Mouse (Mus musculus) G1E-ER4 (cell line): Measurements from ENCODE around the gene Trim50. TPM values are rescaled to one million over a fixed set of nuclear protein-coding genes. Genes with fewer than 3 reads are reported as not detected.

Experiments
- GATA1 ChIP-seq: IDR thresholded peaks from one replicate; pipeline ENCODE4 v1.8.0; 2012; ENCODE audit warnings: low read length, inconsistent platforms
- polyA plus RNA-seq: library from polyadenylated mRNA; stranded (reverse); fragments of >175 nt; gene quantifications from 2 replicates; pipeline ENCODE4 v1.2.3, GENCODE M21; 2012

The Trim50 gene
- polyA plus RNA-seq, 1 experiment: not detected

DNA sequence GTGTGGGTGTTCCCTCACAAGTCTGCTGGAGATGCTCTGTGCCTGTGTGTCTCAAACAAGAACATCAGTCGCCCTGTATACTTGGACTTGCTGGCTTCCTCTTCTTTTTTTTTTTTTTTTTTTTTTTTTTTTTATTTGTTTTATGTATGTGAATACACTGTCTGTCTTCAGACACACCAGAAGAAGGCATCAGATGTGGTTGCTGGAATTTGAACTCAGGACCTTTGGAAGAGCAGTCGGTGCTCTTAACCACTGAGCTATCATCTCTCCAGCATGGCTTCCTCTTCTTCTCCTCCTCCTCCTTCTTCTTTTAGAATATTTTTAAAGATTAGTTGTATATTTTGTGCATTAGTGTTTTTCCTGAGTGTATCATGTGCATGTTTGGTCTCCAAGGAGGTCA is 4.5 kb downstream of the Trim50 start:
- TF ChIP-seq GATA1: no peak

DNA sequence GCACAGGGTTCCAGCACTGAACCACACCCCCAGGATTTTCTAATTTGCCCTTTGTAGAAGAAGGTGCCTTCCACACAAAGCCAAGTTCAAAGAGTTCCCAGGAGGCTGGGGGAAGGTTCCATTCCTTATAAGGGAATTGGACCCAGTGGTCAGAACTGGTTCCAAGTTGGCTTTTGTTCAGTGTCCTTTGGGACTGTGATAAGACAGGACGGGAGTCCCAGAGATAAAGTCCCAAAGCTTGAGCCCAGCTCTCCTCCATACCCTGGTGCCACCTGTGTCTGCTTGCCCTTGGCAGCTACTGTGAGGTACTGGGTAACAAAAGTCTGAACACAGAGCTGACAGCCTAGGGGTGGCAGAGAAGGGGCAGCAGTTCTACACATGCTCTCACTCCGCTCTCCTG is 6.7 kb downstream of the Trim50 start:
- TF ChIP-seq GATA1: no peak

DNA sequence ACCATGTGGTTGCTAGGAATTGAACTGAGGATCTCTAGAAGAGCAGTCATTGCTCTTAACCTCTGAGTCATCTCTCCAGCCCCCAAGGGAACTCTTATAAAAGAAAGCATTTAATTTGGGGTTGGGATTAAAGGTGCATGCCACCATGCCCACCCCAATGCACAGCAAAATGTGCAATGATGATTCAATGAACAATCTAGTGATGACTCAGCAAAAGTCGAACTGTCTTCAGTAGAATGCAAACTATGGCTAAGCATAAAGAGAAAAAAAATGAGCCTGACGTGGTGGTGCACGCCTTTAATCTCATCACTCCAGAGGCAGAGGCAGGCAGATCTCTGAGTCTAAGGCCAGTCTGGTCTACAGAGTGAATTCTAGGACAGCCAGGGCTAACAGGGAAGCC is 9.5 kb downstream of the Trim50 start:
- no peak for TF ChIP-seq GATA1

DNA sequence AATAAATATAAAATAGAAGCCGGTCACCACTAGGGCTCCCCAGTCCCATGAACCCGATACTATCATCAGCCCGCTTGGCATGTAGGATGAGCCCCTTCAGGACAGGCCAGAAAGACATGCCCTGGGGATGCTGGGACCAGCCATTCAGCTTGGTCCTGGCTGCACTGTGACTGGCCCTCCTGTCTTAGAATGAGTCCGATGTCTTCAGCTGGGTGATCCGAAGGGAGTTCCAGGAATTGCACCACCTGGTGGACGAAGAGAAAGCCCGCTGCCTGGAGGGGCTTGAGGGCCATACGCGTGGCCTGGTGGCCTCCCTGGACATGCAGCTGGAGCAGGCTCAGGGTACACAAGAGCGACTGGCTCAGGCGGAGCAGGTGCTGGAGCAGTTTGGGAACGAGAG is 10.4 kb downstream of the Trim50 start:
- TF ChIP-seq GATA1: no peak

DNA sequence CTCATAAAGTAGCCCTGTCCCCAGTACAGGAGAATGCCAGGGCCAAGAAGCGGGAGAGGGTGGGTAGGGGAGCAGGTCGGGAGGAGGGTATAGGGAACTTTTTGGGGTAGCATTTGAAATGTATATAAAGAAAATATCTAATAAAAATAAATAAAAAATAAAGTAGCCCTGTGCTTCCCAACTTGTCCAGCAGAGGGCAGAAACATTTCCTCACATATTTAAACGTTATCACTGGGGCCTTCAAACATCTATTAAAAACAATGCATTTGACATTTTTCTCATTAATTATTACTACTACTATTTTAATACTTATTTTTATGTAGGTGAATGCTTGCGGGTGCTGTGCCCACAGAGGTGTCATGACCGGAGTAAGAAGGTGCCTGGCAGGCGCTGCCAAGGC is 14.7 kb downstream of the Trim50 start:
- no peak for TF ChIP-seq GATA1

DNA sequence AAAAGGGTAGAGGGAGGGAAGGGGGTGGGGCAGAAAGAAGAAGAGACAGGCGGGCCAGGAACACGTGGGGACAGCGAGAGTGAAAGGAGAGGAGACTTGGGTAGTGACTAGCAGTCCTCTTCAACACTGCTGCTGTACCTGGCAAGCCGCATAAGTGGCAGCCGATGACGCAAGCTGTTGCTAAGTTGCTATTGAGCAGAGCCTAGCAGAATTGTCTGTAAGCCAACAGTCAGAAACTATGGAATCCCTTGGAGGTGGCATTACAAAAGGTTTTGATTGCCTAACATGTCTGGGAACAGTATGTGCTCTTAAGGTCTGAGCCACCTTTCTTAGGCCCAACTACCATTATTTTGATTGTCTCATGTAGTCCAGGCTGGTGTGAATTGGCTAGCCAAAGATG is 15.2 kb downstream of the Trim50 start:
- no peak for TF ChIP-seq GATA1

DNA sequence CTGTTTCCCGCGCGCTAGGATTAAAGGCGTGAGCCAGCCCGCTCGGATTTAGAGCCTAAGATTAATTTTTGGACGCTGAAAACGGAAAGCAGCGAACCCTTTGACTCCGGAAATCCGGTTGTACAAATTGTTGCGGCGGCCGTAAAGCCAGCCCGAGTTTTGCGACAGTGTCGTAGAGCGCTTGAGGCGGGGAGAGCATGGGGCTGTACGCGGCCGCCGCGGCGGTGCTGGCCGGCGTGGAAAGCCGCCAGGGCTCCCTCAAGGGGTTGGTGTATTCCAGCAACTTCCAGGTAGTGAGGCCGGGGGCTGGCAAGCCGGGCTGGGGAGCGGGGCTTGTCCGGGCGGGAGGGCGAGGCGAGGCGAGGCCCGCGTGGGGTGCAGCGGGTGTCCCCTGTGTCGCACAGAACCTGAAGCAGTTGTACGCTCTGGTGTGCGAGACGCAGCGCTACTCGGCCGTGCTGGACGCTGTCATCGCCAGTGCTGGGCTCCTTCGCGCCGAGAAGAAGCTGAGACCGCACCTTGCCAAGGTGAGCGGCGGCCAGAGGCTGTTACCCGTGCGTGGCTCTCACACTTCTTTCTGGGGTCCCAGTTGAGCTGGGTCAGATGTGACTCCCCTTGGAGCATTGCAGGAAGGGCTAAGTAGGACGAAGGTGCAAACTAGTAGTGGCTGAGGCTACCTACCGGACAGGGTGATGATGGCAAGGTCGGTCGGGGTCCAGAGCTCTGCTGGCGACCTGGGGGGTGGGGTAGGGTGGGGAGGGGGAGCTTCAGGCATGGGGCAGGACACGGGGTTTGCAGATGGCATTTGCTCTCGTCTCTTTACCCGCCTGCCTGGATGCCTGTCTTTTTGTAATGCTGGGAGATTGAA is 16.9 kb downstream of the Trim50 start, which contains the start of gene Nsun5:
TSS of gene Nsun5 (plus strand) at position 167 of the 868 bp plus-strand sequence.
- TF ChIP-seq GATA1: no peak

DNA sequence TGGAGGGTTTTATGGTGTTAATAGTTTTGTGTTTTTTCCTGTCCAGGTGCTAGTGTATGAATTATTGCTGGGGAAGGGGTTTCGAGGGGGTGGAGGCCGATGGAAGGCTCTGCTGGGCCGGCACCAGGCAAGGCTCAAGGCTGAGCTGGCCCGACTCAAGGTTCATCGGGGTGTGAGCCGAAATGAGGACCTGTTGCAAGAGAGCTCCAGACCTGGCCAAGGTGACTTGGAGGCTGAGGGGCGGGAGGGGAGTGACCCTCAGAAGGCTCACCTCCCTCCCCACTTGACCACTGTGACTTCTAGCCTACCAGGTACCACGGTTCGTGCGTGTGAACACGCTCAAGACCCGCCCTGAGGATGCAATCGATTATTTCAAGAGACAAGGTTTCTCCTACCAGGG is 18.1 kb downstream of the Trim50 start:
- TF ChIP-seq GATA1: no peak

DNA sequence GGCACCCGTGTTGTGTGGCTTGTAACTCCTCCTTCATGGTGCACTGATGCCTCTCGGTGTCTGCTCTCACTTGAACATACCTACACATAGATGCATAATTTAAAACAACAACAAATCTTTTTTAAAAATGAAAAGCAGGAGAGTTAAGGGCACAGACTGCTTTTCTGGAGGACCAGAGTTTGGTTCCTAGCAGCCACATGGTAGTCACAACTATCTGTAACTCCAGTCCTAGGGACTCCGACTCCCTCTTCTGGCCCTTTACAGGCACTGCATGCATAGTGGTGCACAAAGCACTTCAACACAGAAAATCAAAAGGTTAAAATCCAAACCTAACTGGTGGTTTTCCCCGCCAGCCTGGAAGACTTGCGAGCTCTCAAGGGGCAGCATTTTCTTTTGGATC is 20.5 kb downstream of the Trim50 start:
- TF ChIP-seq GATA1: no peak

DNA sequence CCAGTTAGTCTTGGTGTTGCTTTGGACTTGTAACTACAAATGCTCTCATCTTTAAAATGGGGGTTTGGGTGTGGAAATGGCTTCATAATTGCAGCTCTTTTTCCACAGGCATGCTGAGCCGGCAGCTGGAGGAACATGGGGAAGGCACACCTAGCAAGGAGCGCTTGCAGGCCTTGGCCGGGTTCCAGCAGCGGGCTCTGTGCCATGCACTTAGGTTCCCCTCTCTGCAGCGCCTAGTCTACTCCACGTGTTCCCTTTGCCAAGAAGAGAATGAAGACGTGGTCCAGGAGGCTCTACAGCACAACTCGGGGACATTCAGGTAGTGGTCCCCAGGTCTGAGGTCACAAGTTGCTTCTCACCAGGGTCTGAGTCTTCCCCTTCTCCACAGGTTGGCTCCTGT is 22.1 kb downstream of the Trim50 start:
- TF ChIP-seq GATA1: no peak

DNA sequence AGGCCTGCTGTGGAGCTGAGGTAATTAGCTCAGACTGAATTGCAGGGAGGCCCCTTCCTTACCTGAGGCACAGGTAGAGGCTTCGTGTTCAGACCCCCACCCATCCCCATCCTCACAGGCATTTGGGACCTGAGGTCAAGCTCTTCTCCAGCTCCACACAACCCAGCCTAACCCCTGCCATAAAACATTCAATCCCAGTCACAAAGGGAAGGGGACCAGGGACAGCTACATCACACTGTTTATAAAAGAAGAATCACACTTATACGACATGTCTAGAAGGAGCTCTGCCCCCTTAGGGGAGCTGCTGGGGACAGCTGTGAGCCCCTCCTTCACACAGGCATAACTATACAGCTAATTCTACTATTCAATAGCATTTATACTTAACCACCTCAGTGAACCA is 23.2 kb downstream of the Trim50 start:
- no peak for TF ChIP-seq GATA1

DNA sequence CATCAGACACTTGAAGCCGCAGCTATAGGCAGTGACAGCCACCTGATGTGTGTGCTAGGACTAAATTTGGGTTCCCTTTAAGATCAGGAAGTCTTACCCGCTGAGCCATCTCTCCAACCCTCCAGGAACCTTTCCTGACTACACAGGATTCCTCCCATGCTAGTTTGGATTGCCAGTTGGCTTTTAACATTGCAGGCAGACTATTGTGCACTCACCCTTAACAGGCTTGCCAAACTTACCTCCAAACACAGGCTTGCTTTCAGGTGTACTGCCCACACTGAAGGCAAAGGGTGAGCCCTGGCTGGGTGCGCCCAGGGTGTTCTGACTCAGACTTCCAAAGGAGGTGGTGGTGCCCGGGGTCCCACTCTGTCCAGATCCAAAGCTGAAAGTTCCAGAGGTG is 27.6 kb downstream of the Trim50 start:
- no peak for TF ChIP-seq GATA1

DNA sequence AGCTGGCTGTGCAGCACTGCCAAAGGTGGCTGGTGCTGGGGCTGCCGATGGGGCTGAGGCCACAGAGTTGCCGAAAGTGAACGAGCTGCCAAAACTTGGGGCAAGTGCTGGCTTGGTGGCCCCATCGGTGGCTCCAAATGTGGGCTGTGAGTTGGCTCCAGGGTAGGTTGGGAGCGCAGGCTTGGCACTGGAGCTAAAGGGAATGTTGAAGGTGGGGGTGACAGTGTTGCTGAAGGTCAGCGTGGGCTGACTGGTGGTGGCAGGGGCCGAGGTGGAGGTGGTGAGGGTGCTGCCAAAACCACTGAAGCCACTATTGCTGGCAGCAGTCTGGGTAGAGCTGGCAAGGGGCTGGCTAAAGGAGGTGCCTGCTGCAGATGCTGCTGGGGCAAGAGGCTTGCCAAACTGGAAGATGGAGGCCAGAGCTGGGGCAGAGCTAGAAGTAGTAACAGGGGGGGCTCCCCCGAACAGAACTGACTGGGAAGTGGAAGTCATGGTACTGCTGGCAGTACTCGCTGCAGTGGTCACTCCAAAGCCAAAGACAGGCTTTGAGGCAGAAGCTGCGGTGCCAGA is 28.3 kb downstream of the Trim50 start:
- no peak for TF ChIP-seq GATA1

DNA sequence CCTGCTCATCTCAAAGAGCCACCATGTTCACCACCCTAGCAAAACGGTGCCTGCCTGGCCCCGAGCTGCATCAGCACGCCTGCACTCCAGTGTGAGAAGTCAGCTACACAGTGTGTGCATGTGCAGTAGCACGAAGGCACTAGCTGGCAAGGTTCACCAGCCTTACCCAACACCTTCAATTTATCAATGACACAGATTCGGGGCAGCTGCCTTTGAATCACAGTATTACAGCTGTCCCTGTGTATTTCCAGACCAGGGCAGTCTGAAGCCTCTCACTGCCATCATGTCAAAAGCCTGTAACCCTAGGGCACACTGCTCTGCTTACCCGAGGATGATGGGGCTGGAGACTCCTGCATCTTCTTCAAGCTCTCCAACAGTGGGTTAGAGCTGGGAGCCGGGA is 29.7 kb downstream of the Trim50 start:
- no peak for TF ChIP-seq GATA1

DNA sequence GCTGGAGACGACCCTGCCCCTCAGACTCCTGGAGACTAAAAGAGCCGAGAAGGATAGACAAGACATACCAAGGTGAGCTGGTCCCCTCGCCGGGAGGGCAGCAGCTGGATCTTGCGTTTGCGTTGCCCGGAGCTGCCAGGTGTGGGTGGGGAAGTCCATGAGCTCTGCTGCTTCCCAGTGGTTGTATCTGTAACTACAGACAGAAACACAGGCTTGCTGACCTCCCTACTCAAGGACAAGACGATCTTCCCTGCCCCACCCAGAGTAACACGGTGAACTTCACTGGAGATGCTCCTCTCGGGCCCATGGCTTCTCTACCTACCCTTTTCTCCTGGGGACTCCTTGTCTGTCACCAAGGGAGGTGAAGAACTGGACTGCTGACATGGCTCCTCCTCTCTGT is 30.7 kb downstream of the Trim50 start:
- TF ChIP-seq GATA1: no peak

DNA sequence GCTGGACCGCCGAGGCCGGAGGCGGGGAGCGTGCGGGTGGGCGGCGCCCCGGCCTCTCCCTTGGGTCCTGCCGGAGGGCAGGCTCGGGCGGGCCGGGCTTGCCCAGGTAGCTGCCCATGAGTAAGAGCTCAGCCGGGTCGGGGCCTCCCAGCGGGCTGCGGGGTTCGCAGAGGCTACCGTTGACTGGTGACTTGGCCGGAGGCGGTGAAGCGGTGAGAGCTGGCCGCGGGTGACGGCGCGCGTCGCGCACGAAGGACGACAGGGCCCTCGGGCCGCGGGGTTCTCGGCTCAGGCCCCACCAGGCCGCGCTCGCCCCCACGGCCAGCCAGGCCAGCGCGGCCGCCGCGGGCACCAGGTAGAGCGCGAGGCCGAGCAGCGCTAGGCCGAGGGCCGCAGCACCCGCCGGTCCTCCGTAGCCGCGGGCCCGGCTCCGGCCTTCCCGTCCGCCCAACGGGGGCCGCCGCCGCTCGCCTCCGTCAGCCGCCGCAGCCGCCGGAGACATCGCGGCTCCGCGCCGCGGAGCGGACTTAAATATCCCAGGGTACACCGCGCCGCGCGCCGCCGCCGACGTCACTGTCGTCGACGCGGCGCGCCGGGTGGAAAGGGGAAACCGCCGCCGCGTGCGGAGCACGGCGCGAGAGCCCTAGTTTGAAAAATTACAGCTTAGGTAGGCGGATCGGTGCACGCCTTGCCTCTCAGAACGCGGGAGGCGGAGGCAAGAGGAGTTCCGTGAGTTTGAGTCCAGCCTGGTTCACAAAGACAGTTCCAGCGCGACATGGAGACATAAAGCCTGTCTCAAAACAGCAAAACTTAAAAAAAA is 41.1 kb downstream of the Trim50 start, which contains the start of gene Pom121:
TSS of gene Pom121 (minus strand) at position 543 of the 820 bp plus-strand sequence.
- TF ChIP-seq GATA1: no peak
